ENCODE assay signal across 9 mouse cellular contexts in the genomic region with DNA sequence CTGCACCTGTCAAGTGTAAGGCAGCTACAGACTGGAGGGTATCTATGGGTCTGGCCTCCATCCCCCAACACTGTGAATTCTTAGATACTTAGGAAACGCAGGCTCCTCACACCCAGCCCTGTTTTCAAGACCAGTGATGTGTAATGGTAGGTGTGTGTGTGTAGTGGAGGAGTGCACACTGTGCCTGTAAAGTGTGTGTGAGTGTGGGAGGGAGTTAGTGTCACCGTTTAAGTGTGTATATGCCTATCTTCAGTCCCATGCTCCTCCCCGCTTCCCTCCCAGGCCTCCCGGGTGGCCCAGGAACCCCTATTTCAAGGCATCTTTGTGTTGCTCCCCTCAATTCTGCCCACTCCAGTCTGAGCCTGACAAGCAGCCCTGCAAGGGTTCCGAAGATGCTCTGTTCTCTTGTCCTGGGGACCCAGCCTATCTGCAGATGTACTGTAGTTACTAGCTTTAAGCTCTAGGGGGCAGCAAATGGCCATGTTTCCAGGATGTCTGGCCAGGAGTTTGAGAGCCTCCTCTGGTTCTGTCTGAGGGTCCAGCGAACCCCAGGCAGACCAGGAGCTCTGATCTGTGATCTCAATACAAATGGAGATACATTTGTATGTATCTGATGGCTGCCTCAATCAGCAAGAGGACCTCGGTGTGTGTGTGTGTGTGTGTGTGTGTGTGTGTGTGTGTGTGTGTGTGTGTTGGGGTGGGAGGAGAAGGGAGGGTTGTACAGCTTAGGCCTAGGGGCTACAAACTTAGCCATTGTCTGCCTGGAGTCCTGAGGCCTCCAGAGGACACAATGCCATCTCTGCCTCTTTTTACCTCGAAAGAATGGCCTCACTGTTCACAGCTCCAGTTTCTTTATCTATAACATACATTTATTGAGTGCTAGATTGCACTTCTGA.
DNase-seq lines count a peak whose midpoint lies in the region; ATAC-seq lines count a peak whose summit lies in the region.
"Had no signal": no experiment of that assay in that cellular context is flagged by ENCODE, and none has a peak within 500 bp of the region (broad histone marks: within the 10 kb centered on the region; RNA-seq: fewer than 3 reads in every experiment).

No protein-coding gene starts in this region.

- H3K27ac ChIP-seq in heart, embryonic 10.5 days: no peak overlapping the region
- no peak overlapping the region for H3K27ac ChIP-seq in embryonic facial prominence, embryonic 14.5 days (replicated peaks; ENCODE audit: low read depth, low read length)
- no peak overlapping the region for H3K27ac ChIP-seq in hindbrain, embryonic 15.5 days (replicated peaks)
- no peak overlapping the region for H3K27ac ChIP-seq in limb, embryonic 10.5 days
- H3K27ac ChIP-seq: embryonic facial prominence, embryonic 13.5 days had no signal

- H3K9me3 ChIP-seq in heart, embryonic 10.5 days: no peaks in the 10 kb centered on the region
- no peaks in the 10 kb centered on the region for H3K9me3 ChIP-seq in embryonic facial prominence, embryonic 14.5 days (ENCODE audit: control insufficient read depth, low read length)
- H3K9me3 ChIP-seq in hindbrain, embryonic 15.5 days: no peaks in the 10 kb centered on the region
- no peaks in the 10 kb centered on the region for H3K9me3 ChIP-seq in limb, embryonic 10.5 days (replicated peaks)
- H3K9me3 ChIP-seq: embryonic facial prominence, embryonic 13.5 days had no signal

- ATAC-seq in embryonic facial prominence, embryonic 14.5 days (ENCODE audit: low read depth): peak; percentile 30; the same call in 1 of the 2 replicates
- ATAC-seq in hindbrain, embryonic 15.5 days (ENCODE audit: low FRiP score, low read depth): peak; percentile 79

- H3K4me3 ChIP-seq in heart, embryonic 10.5 days: no peak overlapping the region
- H3K4me3 ChIP-seq in embryonic facial prominence, embryonic 14.5 days (ENCODE audit: low read depth, low read length): no peak overlapping the region
- H3K4me3 ChIP-seq in hindbrain, embryonic 15.5 days: no peak overlapping the region
- no peak overlapping the region for H3K4me3 ChIP-seq in limb, embryonic 10.5 days
- H3K4me3 ChIP-seq: embryonic facial prominence, embryonic 13.5 days had no signal

- no peaks in the 10 kb centered on the region for H3K4me1 ChIP-seq in heart, embryonic 10.5 days
- no peaks in the 10 kb centered on the region for H3K4me1 ChIP-seq in embryonic facial prominence, embryonic 14.5 days (ENCODE audit: control insufficient read depth, insufficient read depth, low read length)
- no peaks in the 10 kb centered on the region for H3K4me1 ChIP-seq in hindbrain, embryonic 15.5 days (replicated peaks)
- H3K4me1 ChIP-seq in limb, embryonic 10.5 days: no peaks in the 10 kb centered on the region
- H3K4me1 ChIP-seq: embryonic facial prominence, embryonic 13.5 days had no signal

- H3K4me2 ChIP-seq in embryonic facial prominence, embryonic 14.5 days (ENCODE audit: low read depth, low read length): no peak overlapping the region
- H3K4me2 ChIP-seq in hindbrain, embryonic 15.5 days: no peak overlapping the region
- H3K4me2 ChIP-seq: embryonic facial prominence, embryonic 13.5 days had no signal

- peaks cover 8% of the 10 kb centered on the region for H3K36me3 ChIP-seq in heart, embryonic 10.5 days
- H3K36me3 ChIP-seq in embryonic facial prominence, embryonic 14.5 days (ENCODE audit: control insufficient read depth, insufficient read depth, low read length): peaks cover 12% of the 10 kb centered on the region; the same call in 1 of the 2 replicates
- H3K36me3 ChIP-seq in hindbrain, embryonic 15.5 days: no peaks in the 10 kb centered on the region
- no peaks in the 10 kb centered on the region for H3K36me3 ChIP-seq in limb, embryonic 10.5 days

- DNase-seq in heart, adult 11 months: peak; percentile 90
- DNase-seq in heart, embryonic 10.5 days (ENCODE audit: low spot score): no peak
- DNase-seq in R1 (ENCODE audit: low read depth, low spot score): peak; percentile 67
- DNase-seq in embryonic facial prominence, embryonic 14.5 days (ENCODE audit: low spot score): peak; percentile 82
- DNase-seq in limb, embryonic 10.5 days (ENCODE audit: low spot score): peak; percentile 70
- peak; percentile 83 for DNase-seq in naive thymus-derived CD4-positive, alpha-beta T cell, adult 2 months (ENCODE audit: low read depth)
- DNase-seq in testis, postnatal 14 days (ENCODE audit: low spot score): peak; percentile 27

- 39% methylated on average over 8 of the region's 8 CpGs for WGBS in heart, embryonic 10.5 days
- 39% methylated on average over 8 of the region's 8 CpGs for WGBS in embryonic facial prominence, embryonic 14.5 days
- WGBS in hindbrain, embryonic 15.5 days: 39% methylated on average over 8 of the region's 8 CpGs
- WGBS in limb, embryonic 10.5 days: 52% methylated on average over 8 of the region's 8 CpGs

- peaks cover 15% of the 10 kb centered on the region; the same call in 1 of the 2 replicates for H3K27me3 ChIP-seq in heart, embryonic 10.5 days (ENCODE audit: insufficient read depth, poor library complexity, severe bottlenecking)
- no peaks in the 10 kb centered on the region for H3K27me3 ChIP-seq in embryonic facial prominence, embryonic 14.5 days (replicated peaks; ENCODE audit: control insufficient read depth, insufficient read depth, low read length)
- H3K27me3 ChIP-seq in hindbrain, embryonic 15.5 days: 0 out of 2 replicates have a peak, but pooled peaks cover 2% of the 10 kb centered on the region
- no peaks in the 10 kb centered on the region for H3K27me3 ChIP-seq in limb, embryonic 10.5 days (ENCODE audit: low read depth, poor library complexity, severe bottlenecking)
- H3K27me3 ChIP-seq: embryonic facial prominence, embryonic 13.5 days had no signal

- no peak overlapping the region for H3K9ac ChIP-seq in embryonic facial prominence, embryonic 14.5 days (ENCODE audit: low read depth, low read length)
- no peak overlapping the region for H3K9ac ChIP-seq in hindbrain, embryonic 15.5 days
- H3K9ac ChIP-seq: embryonic facial prominence, embryonic 13.5 days had no signal
